Mouse (Mus musculus) brain, embryonic 14.5 days (tissue): ENCODE data around the gene Rnf157. TPM values are rescaled to one million over a fixed set of nuclear protein-coding genes. Genes with fewer than 3 reads are reported as not detected.

ENCODE experiments used
- DNase-seq: peaks from one replicate; pipeline ENCODE4 v3.0.0-alpha.2; 2011; ENCODE audit warnings: low read depth
- CTCF ChIP-seq: fragments of 200-500 bp; IDR thresholded peaks from 2 replicates; pipeline ENCODE4 v1.5.1; 2012; ENCODE audit warnings: inconsistent platforms, mild to moderate bottlenecking, moderate library complexity, borderline replicate concordance; ENCODE audit not compliant: insufficient read depth, insufficient read length; ENCODE audit errors: extremely low read depth
- POLR2A ChIP-seq: fragments of 200-500 bp; IDR thresholded peaks from 2 replicates; pipeline ENCODE4 v1.6.1; 2012; ENCODE audit warnings: mild to moderate bottlenecking, inconsistent platforms, borderline replicate concordance; ENCODE audit not compliant: poor library complexity, insufficient read depth, insufficient read length, severe bottlenecking; ENCODE audit errors: extremely low read depth
- polyA plus RNA-seq: library from polyadenylated mRNA; depleted of rRNA; stranded (reverse); fragments of >200 nt; gene quantifications from 2 replicates; pipeline ENCODE4 v1.2.3, GENCODE M21; 2012; rRNA removed

Rnf157 gene
- polyA plus RNA-seq, 1 experiment = 97.3 TPM

DNA sequence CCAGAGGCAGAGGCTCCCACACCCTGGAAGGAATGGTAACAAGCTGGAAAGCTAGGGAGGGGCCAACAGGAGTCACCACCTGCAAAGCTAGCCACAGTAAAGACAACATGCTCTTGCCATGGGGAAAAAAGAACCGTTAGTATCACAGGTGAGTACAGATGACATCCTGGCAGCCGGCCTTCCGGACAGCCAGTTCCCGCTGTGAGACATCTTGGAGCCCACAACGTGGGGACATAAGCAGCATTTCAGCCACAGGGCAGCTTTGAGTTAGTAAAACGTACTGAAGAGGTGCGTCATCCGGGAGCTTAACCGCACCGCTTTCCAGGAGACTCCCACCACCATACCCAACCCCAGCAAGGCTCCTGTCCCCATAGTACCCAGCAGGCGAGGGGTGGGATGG lies 114.6 kb downstream of the Rnf157 start:
- TF ChIP-seq POLR2A (no peak), CTCF (no peak)
- no peak for DNase-seq

DNA sequence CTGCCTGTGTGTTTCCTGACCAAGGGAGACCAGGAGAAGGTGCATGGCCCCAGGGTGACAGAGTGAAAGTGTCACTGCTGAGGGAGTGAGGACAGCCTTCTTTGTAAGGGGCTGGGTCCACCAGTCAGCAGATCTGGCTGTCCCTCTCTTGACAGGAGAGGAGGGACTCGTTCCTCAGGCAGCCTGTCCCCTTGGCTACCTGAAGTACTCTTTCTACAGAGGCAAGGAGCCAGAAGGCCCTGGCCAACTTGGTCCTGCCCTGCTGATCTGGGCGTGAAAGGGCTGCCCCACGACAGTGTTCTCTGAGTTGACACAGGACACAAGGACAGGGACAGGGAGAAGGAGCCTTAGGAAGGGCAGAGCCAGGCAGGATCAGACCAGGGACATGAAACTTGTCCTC lies 115.8 kb downstream of the Rnf157 start:
- DNase-seq = no peak
- TF ChIP-seq CTCF (no peak), POLR2A (no peak)

DNA sequence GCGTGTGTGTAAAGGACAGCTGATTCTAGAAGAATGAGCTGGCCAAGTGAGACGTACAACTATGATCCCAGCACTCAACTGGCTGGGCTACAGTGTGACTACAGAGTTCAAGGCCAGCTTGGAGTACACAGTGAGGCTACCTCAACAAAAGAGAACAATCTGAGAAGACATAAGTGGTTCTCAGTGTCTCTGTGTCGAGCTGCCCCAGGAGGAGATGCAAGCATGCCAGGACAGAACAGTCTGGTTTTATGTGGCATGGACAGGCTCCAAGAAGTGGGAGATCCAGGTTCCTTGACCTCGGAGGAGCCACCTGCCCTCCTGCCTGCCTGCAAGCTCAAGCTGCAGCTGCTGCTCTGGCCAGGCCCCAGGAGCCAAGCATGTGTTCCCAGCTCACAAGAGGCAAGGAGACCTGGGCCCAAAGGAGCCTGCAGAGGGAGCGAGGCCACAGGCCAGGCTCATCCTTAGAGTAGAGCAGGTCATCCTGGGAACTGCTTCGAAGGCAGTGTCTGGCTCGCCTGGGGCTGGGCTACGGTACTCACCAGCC lies 116.6 kb downstream of the Rnf157 start:
- no peak for DNase-seq

DNA sequence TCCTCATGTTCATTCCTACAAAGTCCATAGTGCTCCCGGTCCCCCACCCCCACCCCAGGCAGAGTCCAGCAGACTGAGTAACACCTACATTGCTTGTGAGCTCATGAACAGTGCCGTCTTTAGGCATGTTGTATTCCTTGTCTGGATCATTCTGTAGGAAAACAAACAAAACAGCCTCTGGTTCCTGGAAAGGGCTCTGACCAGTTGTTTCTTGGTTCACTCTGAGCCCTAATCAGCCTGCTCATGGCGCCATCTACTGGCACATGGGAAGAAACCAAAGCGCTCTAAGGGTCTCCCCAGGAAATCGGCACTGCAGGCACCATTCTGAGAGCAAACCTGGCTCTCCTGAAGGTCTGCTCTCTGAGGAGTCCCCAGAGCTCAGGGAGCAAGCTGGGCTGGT lies 118.5 kb downstream of the Rnf157 start:
- TF ChIP-seq CTCF (peak; percentile 79), POLR2A (no peak)
- DNase-seq = peak; percentile 81

More for the DNA sequence above, 116.6 kb downstream of the Rnf157 start:
- TF ChIP-seq POLR2A = no peak
- TF ChIP-seq CTCF = no peak

DNA sequence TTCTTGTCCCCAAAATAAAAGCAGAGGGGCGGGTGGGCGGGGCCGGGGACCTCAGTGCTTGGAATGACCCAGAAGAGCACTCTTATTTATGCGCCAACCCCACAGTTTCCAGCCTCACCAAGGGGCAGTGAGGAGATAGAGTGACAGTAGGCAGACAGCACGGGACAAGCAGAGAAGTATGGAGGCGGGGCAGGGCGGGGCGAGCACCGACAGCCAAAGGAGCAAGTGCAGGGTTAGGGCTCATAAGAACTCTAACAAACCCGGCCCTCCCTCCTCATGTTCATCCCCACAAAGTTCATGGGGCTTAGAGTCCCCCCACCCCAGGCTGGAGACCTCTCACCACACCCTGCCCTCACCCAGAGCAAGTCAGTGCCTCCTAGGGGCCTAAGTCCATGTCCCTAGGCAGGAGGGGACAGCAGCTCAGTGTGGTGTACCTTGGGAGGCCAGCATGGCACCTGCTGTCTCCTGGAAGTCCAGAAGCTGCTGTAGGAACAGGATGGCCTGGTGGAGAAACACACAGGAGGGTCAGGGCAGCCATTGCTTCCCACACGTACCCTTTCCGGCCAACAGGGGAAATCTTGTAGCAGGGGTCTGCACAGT lies 119.2 kb downstream of the Rnf157 start:
- no peak for TF ChIP-seq CTCF
- no peak for TF ChIP-seq POLR2A
- DNase-seq = no peak

DNA sequence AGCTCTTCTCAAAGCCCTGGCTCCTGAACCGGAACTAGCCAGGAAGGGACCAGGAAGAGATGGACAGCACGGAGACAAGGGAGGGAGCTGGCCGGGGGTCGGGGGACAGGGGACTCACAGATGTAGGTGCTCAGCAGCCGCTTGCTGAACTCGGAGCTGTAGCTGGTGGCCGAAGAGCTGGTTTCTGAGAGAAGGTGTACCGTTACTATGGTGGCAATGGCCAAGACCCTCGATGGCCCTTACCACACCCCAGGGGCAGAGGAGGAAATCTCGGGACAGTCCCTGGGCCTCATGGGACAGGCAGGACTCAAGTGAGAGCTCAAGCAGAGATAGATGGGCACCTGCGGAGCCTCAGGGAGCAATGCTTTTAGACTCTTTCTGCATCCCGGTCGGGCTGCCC lies 120.4 kb downstream of the Rnf157 start:
- TF ChIP-seq POLR2A (no peak), CTCF (no peak)
- no peak for DNase-seq

DNA sequence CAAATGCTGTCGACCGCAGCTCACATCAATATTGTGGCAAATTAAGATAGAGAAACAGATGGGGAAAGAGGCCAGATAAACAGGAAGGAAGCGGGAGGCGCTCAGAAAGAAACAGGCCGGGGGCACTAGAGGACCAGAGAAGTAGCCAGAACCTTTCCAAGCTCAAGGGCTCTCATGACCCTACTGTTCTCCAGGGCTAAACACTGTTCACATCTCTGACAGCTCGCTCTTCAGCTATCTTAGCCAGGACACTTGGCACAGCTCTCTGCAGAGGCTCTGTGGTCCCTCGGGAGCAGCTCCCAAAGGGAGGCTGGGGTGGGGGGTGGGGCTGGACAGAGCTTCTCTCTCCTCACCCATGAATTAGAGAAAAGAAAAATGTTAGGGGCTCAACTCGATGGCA lies 122.3 kb downstream of the Rnf157 start:
- no peak for DNase-seq
- TF ChIP-seq CTCF = no peak
- TF ChIP-seq POLR2A = no peak

DNA sequence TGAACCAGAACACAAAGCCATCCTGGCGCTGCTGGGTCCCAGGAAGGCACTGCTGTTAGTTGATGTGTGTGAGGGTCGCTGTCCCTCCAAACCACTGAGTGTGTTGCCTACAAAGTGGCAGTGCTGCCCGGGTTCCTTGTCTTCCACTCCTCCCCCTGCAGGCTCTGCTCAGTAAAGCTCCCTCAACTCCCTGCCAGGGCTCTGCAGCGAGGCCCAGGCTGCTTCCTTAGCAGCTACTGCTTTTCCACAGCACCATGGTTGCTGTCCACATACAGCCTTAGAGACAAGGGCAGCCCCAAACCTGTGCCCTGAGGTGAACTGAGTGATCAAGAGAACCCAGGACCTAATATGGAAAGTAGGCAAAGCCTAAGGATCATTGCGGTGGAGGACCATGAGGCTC lies 125.5 kb downstream of the Rnf157 start:
- no peak for DNase-seq
- TF ChIP-seq CTCF = no peak
- no peak for TF ChIP-seq POLR2A

Other genes with a start within 250 kb of the Rnf157 start
- gene Fbf1, start 244.9 kb downstream of the Rnf157 start, polyA plus RNA-seq = 144 and 153 TPM in 2 replicates
- 55.6 and 64.5 TPM in 2 replicates for gene Ten1, start 214.2 kb downstream of the Rnf157 start, polyA plus RNA-seq
- 72.1 and 78.9 TPM in 2 replicates for gene Acox1, start 214.0 kb downstream of the Rnf157 start, polyA plus RNA-seq
- gene Evpl, start 175.0 kb downstream of the Rnf157 start, polyA plus RNA-seq = 0.67 and 0.96 TPM in 2 replicates
- 68.6 and 69.3 TPM in 2 replicates for gene Srp68, start 138.8 kb downstream of the Rnf157 start, polyA plus RNA-seq
- gene Galr2, start 132.1 kb downstream of the Rnf157 start, polyA plus RNA-seq = 0.21 and 0.37 TPM in 2 replicates
- gene Exoc7, start 105.8 kb downstream of the Rnf157 start, polyA plus RNA-seq = 96.1 and 112 TPM in 2 replicates
- gene Foxj1, start 77.6 kb downstream of the Rnf157 start, polyA plus RNA-seq = 22.2 and 29.7 TPM in 2 replicates
- gene Ubald2, start 21.1 kb upstream of the Rnf157 start, polyA plus RNA-seq = 203 and 296 TPM in 2 replicates
- 0.14 and 0.15 TPM in 2 replicates for gene Qrich2, start 53.2 kb upstream of the Rnf157 start, polyA plus RNA-seq
- 120 and 132 TPM in 2 replicates for gene Prpsap1, start 81.2 kb upstream of the Rnf157 start, polyA plus RNA-seq
- gene Sphk1, start 117.9 kb upstream of the Rnf157 start, polyA plus RNA-seq = 2.4 and 3.6 TPM in 2 replicates
- gene Ube2o, start 168.4 kb upstream of the Rnf157 start, polyA plus RNA-seq = 54.3 and 68.5 TPM in 2 replicates
- 1.2 and 2.7 TPM in 2 replicates for gene Aanat, start 173.4 kb upstream of the Rnf157 start, polyA plus RNA-seq
- gene Rhbdf2, start 214.0 kb upstream of the Rnf157 start, polyA plus RNA-seq = 2.3 and 2.5 TPM in 2 replicates
- gene Prcd, start 240.5 kb upstream of the Rnf157 start, polyA plus RNA-seq = 1.0 and 1.4 TPM in 2 replicates
- gene Cygb, start 241.3 kb upstream of the Rnf157 start, polyA plus RNA-seq = 18.3 TPM in 2 replicates